Mouse (Mus musculus) brain, embryonic 14.5 days (tissue): ENCODE measurements at regions not wholly inside any gene's neighbourhood (a gene's known extent, or its start where the extent isn't known, plus 50 kb on each side); places are given as distances from the start of the nearest gene placed in this dataset.

Source experiments
- CTCF ChIP-seq: fragments of 200-500 bp; IDR thresholded peaks from 2 replicates; pipeline ENCODE4 v1.5.1; 2012; ENCODE audit warnings: inconsistent platforms, mild to moderate bottlenecking, moderate library complexity, borderline replicate concordance; ENCODE audit not compliant: insufficient read depth, insufficient read length; ENCODE audit errors: extremely low read depth
- POLR2A ChIP-seq: fragments of 200-500 bp; IDR thresholded peaks from 2 replicates; pipeline ENCODE4 v1.6.1; 2012; ENCODE audit warnings: mild to moderate bottlenecking, inconsistent platforms, borderline replicate concordance; ENCODE audit not compliant: poor library complexity, insufficient read depth, insufficient read length, severe bottlenecking; ENCODE audit errors: extremely low read depth

DNA sequence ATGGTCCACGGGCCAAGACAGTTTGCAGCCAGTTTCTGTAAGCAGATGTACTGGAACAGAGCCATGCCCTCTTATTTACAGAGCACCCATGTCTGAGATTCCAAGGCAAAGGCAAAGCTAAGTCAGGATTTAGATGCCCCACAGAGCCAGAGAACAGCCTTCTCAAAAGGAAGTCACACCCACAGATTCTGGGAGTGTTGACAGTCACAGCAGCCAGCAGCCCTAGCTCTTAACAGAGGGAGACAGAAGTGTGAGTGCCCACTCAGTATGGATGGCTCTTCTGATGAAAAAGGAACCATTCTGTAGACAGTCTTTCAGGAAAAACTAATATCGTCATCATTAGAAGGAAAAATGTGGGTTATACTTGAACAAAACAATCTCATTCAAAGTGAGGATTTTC, 446.0 kb upstream of the Intu start:
- no peak for TF ChIP-seq CTCF
- no peak for TF ChIP-seq POLR2A
